Mouse (Mus musculus): ENCODE measurements around the gene Atp8a2. TPM values are rescaled to one million over a fixed set of nuclear protein-coding genes. Genes with fewer than 3 reads are reported as not detected.

Gene Atp8a2
- polyA plus RNA-seq, 1 experiment from 2014 or later = 4.9 TPM

DNA sequence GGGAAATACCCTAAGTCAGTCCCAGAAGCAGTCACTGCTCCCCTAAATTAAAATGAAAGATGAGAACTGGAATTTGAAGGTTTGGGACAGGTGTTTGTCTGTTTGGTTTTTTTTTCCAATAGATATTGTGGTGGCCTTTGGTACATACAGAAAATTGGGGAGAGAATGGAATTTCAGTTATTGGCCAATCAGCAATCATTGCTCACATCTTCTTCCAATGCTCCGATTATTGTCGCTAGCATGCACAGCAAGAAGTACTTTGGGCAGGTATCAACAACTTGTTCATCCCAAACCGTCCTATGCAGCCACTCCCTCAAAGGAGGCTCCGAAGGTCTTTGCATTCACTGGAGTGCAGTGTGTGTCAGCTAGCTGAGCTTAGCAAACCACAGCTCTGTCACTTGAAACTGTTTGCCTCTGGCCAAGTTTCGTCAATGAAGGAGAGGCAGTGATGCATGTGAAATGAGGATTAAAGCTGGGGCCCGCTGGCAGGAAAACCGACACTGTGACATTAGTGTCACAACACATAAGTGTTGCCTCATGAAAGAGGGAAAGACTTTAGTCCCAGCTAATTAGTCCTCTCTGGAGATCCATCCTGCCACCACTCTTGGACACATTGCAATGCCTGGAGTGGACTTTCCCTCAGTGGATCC, 227.4 kb downstream of the Atp8a2 start:
- H3K27ac ChIP-seq (ENCODE audit: low read depth, low read length) = no peak overlapping the region

DNA sequence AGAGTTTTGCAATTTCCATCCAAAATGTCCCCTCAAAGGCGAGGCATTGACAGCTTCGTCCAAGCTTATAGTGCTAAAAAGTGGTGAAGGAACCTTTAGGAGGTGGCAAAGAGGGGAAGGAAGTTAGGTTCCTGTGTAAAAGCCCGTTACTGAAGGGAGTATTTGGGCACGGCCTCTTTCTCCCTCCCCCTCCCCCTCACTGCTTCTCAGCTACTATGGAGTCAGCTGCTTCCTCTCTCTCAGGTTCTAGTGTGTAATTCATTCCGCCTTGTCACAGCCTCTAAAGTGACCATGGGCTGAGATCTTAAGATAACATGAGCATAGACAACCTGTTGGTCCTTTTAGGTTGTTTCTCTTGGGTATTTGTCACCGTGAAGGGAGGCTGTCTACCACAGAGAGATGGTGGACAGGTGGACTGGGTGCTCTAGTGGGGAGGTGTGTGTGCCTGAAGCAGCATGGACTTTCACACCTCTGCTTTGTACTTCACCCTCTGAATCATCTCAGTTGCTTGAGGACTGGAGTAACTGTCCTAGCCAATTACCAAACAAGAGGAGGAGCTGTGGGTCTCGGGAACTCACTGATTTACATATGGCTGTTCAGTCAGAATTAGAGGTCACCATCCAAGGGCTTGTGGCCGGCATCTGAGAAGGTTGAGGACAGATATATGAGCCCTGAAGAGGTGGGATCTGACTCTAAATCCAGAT, 229.0 kb downstream of the Atp8a2 start:
- ATAC-seq (replicated peaks; ENCODE audit: low FRiP score) (no peak), DNase-seq (ENCODE audit: low spot score) (no peak)
- no peak overlapping the region for H3K27ac ChIP-seq (ENCODE audit: low read depth, low read length)
- H3K4me2 ChIP-seq (ENCODE audit: low read depth, low read length, severe bottlenecking) = no peak overlapping the region
- H3K9ac ChIP-seq (ENCODE audit: low read length) = no peak overlapping the region
- WGBS = 81% methylated on average over 8 of the region's 8 CpGs
- peaks cover 11% of the 10 kb centered on the region; the same call in 1 of the 2 replicates for H3K27me3 ChIP-seq (ENCODE audit: control insufficient read depth, insufficient read depth, low read length)
- H3K9me3 ChIP-seq (ENCODE audit: control insufficient read depth, low read length) = no peaks in the 10 kb centered on the region
- H3K36me3 ChIP-seq (ENCODE audit: control insufficient read depth, insufficient read depth, low read length) = no peaks in the 10 kb centered on the region
- H3K4me1 ChIP-seq (replicated peaks; ENCODE audit: control insufficient read depth, insufficient read depth, low read length) = peaks cover 18% of the 10 kb centered on the region
- H3K4me3 ChIP-seq (ENCODE audit: low read depth, low read length) = no peak overlapping the region

More for the DNA sequence above, 227.4 kb downstream of the Atp8a2 start:
- peaks cover 11% of the 10 kb centered on the region; the same call in 1 of the 2 replicates for H3K27me3 ChIP-seq (ENCODE audit: control insufficient read depth, insufficient read depth, low read length)
- peak overlapping the region; percentile 5; the same call in 1 of the 2 replicates for H3K4me2 ChIP-seq (ENCODE audit: low read depth, low read length, severe bottlenecking)
- ATAC-seq (replicated peaks; ENCODE audit: low FRiP score) (peak; percentile 91), DNase-seq (ENCODE audit: low spot score) (peak; percentile 81)
- WGBS = 4% methylated on average over 7 of the region's 7 CpGs
- H3K4me3 ChIP-seq (ENCODE audit: low read depth, low read length) = no peak overlapping the region
- H3K36me3 ChIP-seq (ENCODE audit: control insufficient read depth, insufficient read depth, low read length) = no peaks in the 10 kb centered on the region
- H3K9me3 ChIP-seq (ENCODE audit: control insufficient read depth, low read length) = no peaks in the 10 kb centered on the region
- H3K9ac ChIP-seq (ENCODE audit: low read length) = no peak overlapping the region
- peaks cover 18% of the 10 kb centered on the region for H3K4me1 ChIP-seq (replicated peaks; ENCODE audit: control insufficient read depth, insufficient read depth, low read length)

DNA sequence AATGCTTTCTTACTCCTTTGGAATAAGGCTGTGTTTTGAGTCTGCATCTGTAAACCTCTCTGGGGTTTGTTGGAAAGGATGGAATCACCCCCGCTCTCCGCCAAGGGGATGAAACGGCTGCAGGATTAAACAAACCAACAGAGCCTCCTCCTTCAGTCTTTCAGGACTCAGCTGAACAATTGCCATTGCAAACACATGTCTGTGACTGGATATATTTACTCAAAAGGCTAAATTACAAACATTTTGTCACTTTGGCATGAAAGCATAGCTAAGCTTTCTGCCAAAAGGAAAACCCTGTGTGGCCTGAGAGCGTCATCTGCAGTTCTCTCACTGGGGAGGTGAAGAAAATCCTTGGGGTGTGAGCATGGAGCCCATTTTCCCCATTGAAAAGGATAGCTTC, 230.0 kb downstream of the Atp8a2 start:
- peaks cover 8% of the 10 kb centered on the region; the same call in 1 of the 2 replicates for H3K27me3 ChIP-seq (ENCODE audit: control insufficient read depth, insufficient read depth, low read length)
- DNase-seq (ENCODE audit: low spot score) = no peak
- ATAC-seq (replicated peaks; ENCODE audit: low FRiP score) = no peak
- WGBS = 74% methylated on average over 4 of the region's 4 CpGs
- H3K4me2 ChIP-seq (ENCODE audit: low read depth, low read length, severe bottlenecking) = no peak overlapping the region
- H3K36me3 ChIP-seq (ENCODE audit: control insufficient read depth, insufficient read depth, low read length) = no peaks in the 10 kb centered on the region
- no peak overlapping the region for H3K9ac ChIP-seq (ENCODE audit: low read length)
- no peaks in the 10 kb centered on the region for H3K9me3 ChIP-seq (ENCODE audit: control insufficient read depth, low read length)
- no peak overlapping the region for H3K27ac ChIP-seq (ENCODE audit: low read depth, low read length)
- no peak overlapping the region for H3K4me3 ChIP-seq (ENCODE audit: low read depth, low read length)
- H3K4me1 ChIP-seq (replicated peaks; ENCODE audit: control insufficient read depth, insufficient read depth, low read length) = peaks cover 18% of the 10 kb centered on the region

DNA sequence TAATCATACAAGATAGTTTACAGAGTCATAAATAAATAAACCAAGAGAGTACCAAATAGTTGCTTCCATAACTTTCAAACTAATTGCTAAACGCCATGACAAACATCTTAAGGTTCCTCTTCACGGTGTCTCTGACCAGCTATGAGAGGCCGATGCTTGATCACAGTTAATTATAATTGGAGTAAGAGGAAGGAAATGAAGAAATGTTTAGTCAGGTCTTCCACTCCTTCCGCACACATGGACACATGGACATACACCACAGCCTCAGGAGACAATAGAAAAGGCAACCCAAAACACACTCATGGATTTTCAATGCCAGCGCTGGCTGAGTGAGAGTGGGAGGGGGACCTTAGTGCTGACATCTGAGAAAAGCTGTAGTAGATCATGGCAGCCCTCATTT, 232.4 kb downstream of the Atp8a2 start:
- DNase-seq (ENCODE audit: low spot score) (no peak), ATAC-seq (replicated peaks; ENCODE audit: low FRiP score) (no peak)
- Histone ChIP-seq H3K4me1 (replicated peaks; ENCODE audit: control insufficient read depth, insufficient read depth, low read length) (peaks cover 11% of the 10 kb centered on the region), H3K9me3 (ENCODE audit: control insufficient read depth, low read length) (no peaks in the 10 kb centered on the region), H3K36me3 (ENCODE audit: control insufficient read depth, insufficient read depth, low read length) (no peaks in the 10 kb centered on the region), H3K4me3 (ENCODE audit: low read depth, low read length) (no peak overlapping the region), H3K9ac (ENCODE audit: low read length) (no peak overlapping the region), H3K4me2 (ENCODE audit: low read depth, low read length, severe bottlenecking) (no peak overlapping the region), H3K27ac (ENCODE audit: low read depth, low read length) (no peak overlapping the region), H3K27me3 (ENCODE audit: control insufficient read depth, insufficient read depth, low read length) (peaks cover 2% of the 10 kb centered on the region; the same call in 1 of the 2 replicates)
- 92% methylated on average over 5 of the region's 5 CpGs for WGBS

DNA sequence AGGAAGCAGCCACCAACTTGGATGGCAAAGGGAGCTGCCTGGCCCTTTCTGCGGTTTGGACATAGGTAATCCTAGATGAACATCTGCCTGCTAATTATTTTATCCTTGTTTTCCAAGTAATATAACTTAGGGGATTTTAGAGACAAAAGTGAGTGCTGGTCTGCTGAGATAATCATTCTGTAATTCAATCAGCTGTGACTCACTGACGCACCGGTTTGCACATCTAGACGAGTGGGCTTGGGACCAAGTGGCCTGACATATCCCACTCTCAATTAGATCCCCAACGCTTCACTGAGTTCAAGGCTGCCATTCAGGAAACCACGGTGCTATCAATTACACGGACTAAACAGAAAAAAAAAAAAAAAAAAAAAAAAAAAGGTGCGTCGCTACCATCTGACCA, 236.0 kb downstream of the Atp8a2 start:
- 62% methylated on average over 9 of the region's 9 CpGs for WGBS
- no peak overlapping the region for H3K9ac ChIP-seq (ENCODE audit: low read length)
- H3K4me2 ChIP-seq (ENCODE audit: low read depth, low read length, severe bottlenecking) = no peak overlapping the region
- no peak overlapping the region for H3K27ac ChIP-seq (ENCODE audit: low read depth, low read length)
- ATAC-seq (replicated peaks; ENCODE audit: low FRiP score) = no peak
- peaks cover 4% of the 10 kb centered on the region; the same call in 1 of the 2 replicates for H3K4me1 ChIP-seq (replicated peaks; ENCODE audit: control insufficient read depth, insufficient read depth, low read length)
- no peak overlapping the region for H3K4me3 ChIP-seq (ENCODE audit: low read depth, low read length)
- no peak for DNase-seq (ENCODE audit: low spot score)
- no peaks in the 10 kb centered on the region; the same call in 1 of the 2 replicates for H3K27me3 ChIP-seq (ENCODE audit: control insufficient read depth, insufficient read depth, low read length)
- no peaks in the 10 kb centered on the region for H3K36me3 ChIP-seq (ENCODE audit: control insufficient read depth, insufficient read depth, low read length)
- H3K9me3 ChIP-seq (ENCODE audit: control insufficient read depth, low read length) = no peaks in the 10 kb centered on the region

- WGBS = 71% methylated on average over 9 of the region's 9 CpGs
- no peak for ATAC-seq (replicated peaks; ENCODE audit: low FRiP score)
- H3K27ac ChIP-seq (ENCODE audit: low read depth, low read length) = no peak overlapping the region
Observed at GRCm38 (mm10) chr14:59960214-59960890, 236.6 kb downstream of the Atp8a2 start.

GRCm38 (mm10) chr14:59959723-59960122, 237.3 kb downstream of the Atp8a2 start:
- DNase-seq (ENCODE audit: low spot score) (no peak), ATAC-seq (replicated peaks; ENCODE audit: low FRiP score) (no peak)
- no peak overlapping the region for H3K4me3 ChIP-seq (ENCODE audit: low read depth, low read length)
- no peaks in the 10 kb centered on the region for H3K9me3 ChIP-seq (ENCODE audit: control insufficient read depth, low read length)
- no peak overlapping the region for H3K4me2 ChIP-seq (ENCODE audit: low read depth, low read length, severe bottlenecking)
- H3K36me3 ChIP-seq (ENCODE audit: control insufficient read depth, insufficient read depth, low read length) = no peaks in the 10 kb centered on the region
- WGBS = 63% methylated on average over 8 of the region's 8 CpGs
- no peak overlapping the region for H3K27ac ChIP-seq (ENCODE audit: low read depth, low read length)
- no peaks in the 10 kb centered on the region; the same call in 1 of the 2 replicates for H3K27me3 ChIP-seq (ENCODE audit: control insufficient read depth, insufficient read depth, low read length)
- peaks cover 4% of the 10 kb centered on the region; the same call in 1 of the 2 replicates for H3K4me1 ChIP-seq (replicated peaks; ENCODE audit: control insufficient read depth, insufficient read depth, low read length)
- H3K9ac ChIP-seq (ENCODE audit: low read length) = no peak overlapping the region

More at GRCm38 (mm10) chr14:59960214-59960890, 236.6 kb downstream of the Atp8a2 start:
- DNase-seq (ENCODE audit: low spot score) = no peak
- no peak overlapping the region for H3K9ac ChIP-seq (ENCODE audit: low read length)
- H3K4me2 ChIP-seq (ENCODE audit: low read depth, low read length, severe bottlenecking) = no peak overlapping the region
- no peak overlapping the region for H3K4me3 ChIP-seq (ENCODE audit: low read depth, low read length)
- no peaks in the 10 kb centered on the region; the same call in 1 of the 2 replicates for H3K27me3 ChIP-seq (ENCODE audit: control insufficient read depth, insufficient read depth, low read length)
- H3K4me1 ChIP-seq (replicated peaks; ENCODE audit: control insufficient read depth, insufficient read depth, low read length) = peaks cover 4% of the 10 kb centered on the region; the same call in 1 of the 2 replicates
- no peaks in the 10 kb centered on the region for H3K9me3 ChIP-seq (ENCODE audit: control insufficient read depth, low read length)
- no peaks in the 10 kb centered on the region for H3K36me3 ChIP-seq (ENCODE audit: control insufficient read depth, insufficient read depth, low read length)

- H3K9me3 ChIP-seq (ENCODE audit: control insufficient read depth, low read length) = 0 out of 2 replicates have a peak, but pooled peaks cover 2% of the 10 kb centered on the region
- 16% methylated on average over 5 of the region's 5 CpGs for WGBS
- H3K9ac ChIP-seq (ENCODE audit: low read length) = no peak overlapping the region
- H3K27me3 ChIP-seq (ENCODE audit: control insufficient read depth, insufficient read depth, low read length) = no peaks in the 10 kb centered on the region
- no peaks in the 10 kb centered on the region for H3K36me3 ChIP-seq (ENCODE audit: control insufficient read depth, insufficient read depth, low read length)
- no peak overlapping the region for H3K27ac ChIP-seq (ENCODE audit: low read depth, low read length)
- ATAC-seq (replicated peaks; ENCODE audit: low FRiP score) (no peak), DNase-seq (ENCODE audit: low spot score) (no peak)
- no peak overlapping the region for H3K4me2 ChIP-seq (ENCODE audit: low read depth, low read length, severe bottlenecking)
- H3K4me1 ChIP-seq (replicated peaks; ENCODE audit: control insufficient read depth, insufficient read depth, low read length) = peaks cover 5% of the 10 kb centered on the region; the same call in 1 of the 2 replicates
- no peak overlapping the region for H3K4me3 ChIP-seq (ENCODE audit: low read depth, low read length)
Observed at GRCm38 (mm10) chr14:59949983-59950382, 247.0 kb downstream of the Atp8a2 start.

All from forebrain, embryonic 11.5 days (tissue).